Mouse (Mus musculus): Measurements from ENCODE around the gene Polr2j.

Polr2j gene

GRCm38 (mm10) chr5:136167296-136167695, 50.9 kb downstream of the Polr2j start:
- DNase-seq (ENCODE audit: low spot score in 2 of 2), result no peak

- no peak for DNase-seq (ENCODE audit: low spot score in 2 of 2)
Measured at GRCm38 (mm10) chr5:136168071-136168470, 51.6 kb downstream of the Polr2j start.

GRCm38 (mm10) chr5:136169626-136170511, 53.4 kb downstream of the Polr2j start:
- peak in 1 of 2 experiments; percentile 38 for DNase-seq (ENCODE audit: low spot score in 2 of 2)

GRCm38 (mm10) chr5:136170512-136171362, 54.3 kb downstream of the Polr2j start, which contains the start of gene Orai2:
Gene Orai2 (minus strand): TSS chr5:136170713.
- DNase-seq (ENCODE audit: low spot score in 2 of 2), result peak; percentile 70 to 76

- DNase-seq (ENCODE audit: low spot score in 2 of 2), result no peak
Measured at GRCm38 (mm10) chr5:136171363-136172341, 55.2 kb downstream of the Polr2j start.

Measured in frontal cortex, postnatal 25 days (tissue).